Mouse (Mus musculus): ENCODE data around the gene Il10ra.

DNA sequence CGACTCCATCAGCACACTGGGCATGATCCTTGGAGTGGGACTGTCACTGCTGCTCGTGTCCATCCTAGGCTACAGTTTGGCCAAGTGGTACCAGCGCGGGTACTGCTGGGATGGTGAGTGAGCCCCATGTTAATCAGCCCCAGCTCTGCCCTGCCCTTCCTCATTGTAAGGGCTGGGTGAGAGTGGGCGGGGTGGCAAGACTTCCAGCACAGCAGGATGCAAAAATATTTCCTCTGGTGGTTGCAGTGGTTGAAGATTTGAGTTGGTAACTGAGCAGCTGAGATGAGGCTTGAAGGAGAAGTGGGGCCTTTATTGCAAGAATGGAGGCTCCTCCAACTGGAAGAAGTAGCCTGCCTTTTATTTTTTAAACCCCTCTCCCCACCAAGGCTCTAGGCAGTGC is 27.6 kb downstream of the Il10ra start:
- TF ChIP-seq EP300 (IDR thresholded peaks at IDR 0.05) = no peak
- TF ChIP-seq CTCF (IDR thresholded peaks at IDR 0.05) = no peak
